Mouse (Mus musculus): ENCODE data around the gene Ripk1. TPM values are rescaled to one million over a fixed set of nuclear protein-coding genes. Genes with fewer than 3 reads are reported as not detected.

Ripk1 gene
- polyA plus RNA-seq, 1 experiment from 2014 or later = 8.3 TPM

DNA sequence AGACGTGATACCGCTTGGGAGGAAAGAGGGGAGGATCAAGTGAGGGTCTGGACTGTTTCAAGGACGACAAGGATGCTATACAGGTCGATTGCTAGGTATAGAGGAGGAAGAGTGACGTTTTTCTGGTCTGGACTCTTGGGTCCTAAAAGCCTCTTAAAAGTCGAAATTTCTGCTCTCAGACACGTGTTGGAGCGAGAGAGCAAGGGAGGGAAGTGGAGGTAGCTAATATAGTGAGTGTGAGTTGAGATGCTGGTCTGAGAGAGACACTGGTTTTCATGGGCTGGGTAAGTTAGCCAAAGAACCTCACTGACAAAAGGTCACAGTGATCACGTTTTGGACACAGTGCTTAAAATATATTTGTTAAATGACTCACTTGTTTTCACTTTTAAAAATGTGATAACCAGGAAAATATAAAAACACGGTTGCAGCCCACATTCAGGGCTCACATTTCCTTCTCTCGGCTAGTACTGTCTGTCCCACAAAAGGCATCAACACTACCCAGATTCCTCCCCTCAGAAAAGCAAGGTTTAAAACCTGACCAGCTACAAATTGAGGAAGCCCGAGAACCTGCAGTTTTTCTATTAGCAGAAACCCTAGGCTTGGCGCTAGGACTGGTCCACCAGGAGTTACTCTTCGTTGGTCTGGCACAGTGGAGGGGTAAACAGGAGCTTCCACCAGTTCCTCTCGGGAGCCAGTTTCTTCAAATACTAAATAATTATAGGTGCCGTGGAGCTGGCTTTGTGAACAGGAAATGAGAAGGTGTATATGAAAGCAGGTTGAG, 76.5 kb downstream of the Ripk1 start:
- Histone ChIP-seq H3K27ac (no peak overlapping the region), H3K4me1 (replicated peaks) (peaks cover 17% of the 10 kb centered on the region), H3K9ac (0 out of 2 replicates have a peak overlapping the region, but pooled peaks have one; percentile 75), H3K9me3 (replicated peaks) (no peaks in the 10 kb centered on the region), H3K36me3 (peaks cover 7% of the 10 kb centered on the region; the same call in 1 of the 2 replicates), H3K27me3 (no peaks in the 10 kb centered on the region), H3K4me3 (peak overlapping the region; percentile 72), H3K4me2 (peak overlapping the region; percentile 94)
- 37% methylated on average over 16 of the region's 16 CpGs for WGBS
- ATAC-seq (replicated peaks; ENCODE audit: insufficient number of reproducible peaks, insufficient read depth, low FRiP score, low read depth) = 0 out of 2 replicates have a peak, but pooled peaks have one; percentile 8

DNA sequence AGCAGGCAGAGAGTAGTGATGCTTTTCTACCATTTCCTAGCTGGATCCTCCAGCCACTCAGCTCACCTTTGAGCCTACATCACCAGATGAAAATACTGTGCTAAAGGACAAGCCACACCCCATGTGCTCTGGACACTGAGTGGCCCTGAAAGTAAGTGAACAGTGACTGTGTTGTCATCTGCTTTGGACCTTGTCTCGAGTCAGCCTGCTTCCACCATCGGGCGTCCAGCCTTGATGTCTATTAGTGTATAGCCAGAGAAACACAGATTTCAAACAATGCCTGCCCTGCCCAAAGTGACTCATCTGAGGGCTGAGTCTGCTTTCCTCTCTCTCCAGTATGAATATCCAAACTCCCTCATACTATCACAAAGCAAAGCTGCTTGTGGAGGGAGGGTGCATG, 77.6 kb downstream of the Ripk1 start:
- Histone ChIP-seq H3K36me3 (peaks cover 6% of the 10 kb centered on the region; the same call in 1 of the 2 replicates), H3K9me3 (replicated peaks) (no peaks in the 10 kb centered on the region), H3K9ac (no peak overlapping the region), H3K27me3 (no peaks in the 10 kb centered on the region), H3K4me3 (no peak overlapping the region), H3K4me2 (no peak overlapping the region), H3K4me1 (replicated peaks) (peaks cover 17% of the 10 kb centered on the region), H3K27ac (no peak overlapping the region)
- ATAC-seq (replicated peaks; ENCODE audit: insufficient number of reproducible peaks, insufficient read depth, low FRiP score, low read depth) = no peak
- 79% methylated on average over 3 of the region's 3 CpGs for WGBS

DNA sequence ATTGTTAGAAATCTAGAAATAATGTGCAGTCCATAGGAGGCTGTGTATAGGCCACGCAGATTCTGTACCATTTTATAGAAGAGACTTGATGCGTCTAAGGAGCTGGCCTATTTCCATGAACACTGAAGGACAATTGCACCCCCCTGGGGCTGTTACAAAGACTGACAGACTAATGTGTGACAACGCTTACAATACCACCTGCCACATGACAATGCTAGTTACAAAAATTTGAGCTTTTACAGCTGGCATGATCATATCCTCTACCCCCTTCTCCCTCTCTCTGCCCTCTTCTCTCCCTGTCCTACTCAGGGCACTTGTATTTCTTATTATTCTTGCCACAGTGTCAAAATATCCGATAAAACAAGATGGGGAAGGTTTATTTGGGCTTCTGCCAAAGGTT, 79.8 kb downstream of the Ripk1 start:
- H3K9me3 ChIP-seq (replicated peaks) = no peaks in the 10 kb centered on the region
- ATAC-seq (replicated peaks; ENCODE audit: insufficient number of reproducible peaks, insufficient read depth, low FRiP score, low read depth) = no peak
- H3K4me1 ChIP-seq (replicated peaks) = peaks cover 15% of the 10 kb centered on the region
- H3K27ac ChIP-seq = no peak overlapping the region
- H3K36me3 ChIP-seq = no peaks in the 10 kb centered on the region
- no peak overlapping the region for H3K9ac ChIP-seq
- H3K27me3 ChIP-seq = no peaks in the 10 kb centered on the region
- WGBS = 76% methylated on average over 4 of the region's 4 CpGs
- no peak overlapping the region for H3K4me2 ChIP-seq
- H3K4me3 ChIP-seq = no peak overlapping the region

DNA sequence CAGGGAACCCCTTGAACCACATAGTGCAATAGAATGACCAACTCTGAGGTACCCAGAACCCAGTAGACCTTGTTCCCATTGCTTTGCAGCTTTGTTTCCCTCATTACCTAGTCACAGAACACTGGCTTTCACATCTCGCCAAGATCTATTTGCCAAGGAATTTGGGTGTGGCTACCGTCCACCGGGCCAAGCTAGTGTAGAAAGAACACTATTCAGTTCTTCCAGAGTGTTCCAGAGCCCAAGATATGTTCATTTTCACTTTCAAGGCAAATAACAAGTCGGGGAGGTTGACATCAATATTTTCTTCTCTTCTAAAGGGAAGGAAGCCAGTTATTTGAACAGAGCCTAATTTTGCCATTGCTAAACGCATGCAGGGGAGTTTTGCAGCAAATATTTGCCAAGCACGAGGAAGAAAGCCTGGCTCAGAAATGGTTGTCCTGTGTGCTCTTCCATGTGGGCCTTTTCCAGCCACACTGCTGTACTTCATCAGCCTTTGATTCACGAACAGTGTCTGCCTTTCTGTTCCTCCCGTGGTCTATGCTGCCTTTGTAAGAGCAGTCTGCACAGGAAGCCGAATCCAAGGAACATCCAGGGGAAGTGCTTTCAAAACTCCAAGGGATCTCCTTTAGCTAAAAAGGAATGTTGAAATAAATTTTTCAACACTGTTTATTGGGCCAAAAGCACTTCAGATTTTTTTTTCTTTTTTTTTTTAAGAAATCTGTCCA, 82.0 kb downstream of the Ripk1 start:
- ATAC-seq (replicated peaks; ENCODE audit: insufficient number of reproducible peaks, insufficient read depth, low FRiP score, low read depth) = no peak
- Histone ChIP-seq H3K4me1 (replicated peaks) (peaks cover 15% of the 10 kb centered on the region), H3K9ac (no peak overlapping the region), H3K9me3 (replicated peaks) (no peaks in the 10 kb centered on the region), H3K4me3 (no peak overlapping the region), H3K4me2 (no peak overlapping the region), H3K27me3 (no peaks in the 10 kb centered on the region), H3K36me3 (no peaks in the 10 kb centered on the region), H3K27ac (peak overlapping the region; percentile 8; the same call in 1 of the 2 replicates)
- WGBS = 52% methylated on average over 9 of the region's 9 CpGs

Other genes starting within 250 kb of the Ripk1 start
- not detected in 2 replicates for gene Serpinb6e, start 159.0 kb upstream of the Ripk1 start, polyA plus RNA-seq (2015; fragmentation: Nextera tagmentation; extraction: Ambion mirVana)
- not detected in 2 replicates for gene Serpinb6c, start 96.7 kb upstream of the Ripk1 start, polyA plus RNA-seq (2015; fragmentation: Nextera tagmentation; extraction: Ambion mirVana)
- 28.5 and 28.7 TPM in 2 replicates for gene Nqo2, start 37.7 kb upstream of the Ripk1 start, polyA plus RNA-seq (2015; fragmentation: Nextera tagmentation; extraction: Ambion mirVana)
- 57.2 and 59.2 TPM in 2 replicates for gene Serpinb6a, start 431 bp downstream of the Ripk1 start, polyA plus RNA-seq (2015; fragmentation: Nextera tagmentation; extraction: Ambion mirVana)
- 46.4 and 51.8 TPM in 2 replicates for gene Bphl, start 35.2 kb downstream of the Ripk1 start, polyA plus RNA-seq (2015; fragmentation: Nextera tagmentation; extraction: Ambion mirVana)
- gene Tubb2a, start 75.6 kb downstream of the Ripk1 start, polyA plus RNA-seq (2015; fragmentation: Nextera tagmentation; extraction: Ambion mirVana) = 136 and 170 TPM in 2 replicates
- gene Tubb2b, start 128.1 kb downstream of the Ripk1 start, polyA plus RNA-seq (2015; fragmentation: Nextera tagmentation; extraction: Ambion mirVana) = 36.0 and 42.3 TPM in 2 replicates
- gene Psmg4, start 160.6 kb downstream of the Ripk1 start, polyA plus RNA-seq (2015; fragmentation: Nextera tagmentation; extraction: Ambion mirVana) = 65.3 and 76.5 TPM in 2 replicates

All from heart, embryonic 15.5 days (tissue).